Mouse (Mus musculus): ENCODE results near the gene Golga1. TPM values are rescaled to one million over a fixed set of nuclear protein-coding genes. Genes with fewer than 3 reads are reported as not detected.
"Not testable (repeated sequence)": the region's sequence is repeated elsewhere in the genome, so short reads cannot be mapped to it uniquely, and the experiment has no call there.

The Golga1 gene
- polyA plus RNA-seq, 1 experiment from 2014 or later = 28.4 TPM

DNA sequence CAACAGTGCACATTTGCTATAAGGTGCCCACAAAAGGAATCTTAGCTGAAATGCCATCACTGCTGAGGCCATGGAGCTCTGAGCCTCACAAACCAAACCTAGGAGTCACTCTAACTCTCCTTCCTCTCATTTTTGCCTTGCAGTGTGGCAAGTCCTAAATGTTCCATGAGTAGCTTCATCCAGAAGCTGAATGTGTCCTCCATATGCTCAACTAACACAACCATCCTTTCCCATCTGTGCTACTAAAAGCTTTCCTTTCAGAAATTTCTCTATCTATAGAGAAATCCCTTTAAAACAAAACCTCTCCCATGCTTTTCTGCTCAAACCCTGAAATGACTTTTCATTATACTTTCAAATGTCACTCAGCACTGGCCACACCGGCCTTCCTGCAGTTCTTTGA, 33.7 kb downstream of the Golga1 start:
- no peak overlapping the region for H3K27ac ChIP-seq
- H3K36me3 ChIP-seq = peaks cover 88% of the 10 kb centered on the region
- H3K9me3 ChIP-seq (replicated peaks) = no peaks in the 10 kb centered on the region
- no peak overlapping the region for H3K4me3 ChIP-seq (replicated peaks)
- no peaks in the 10 kb centered on the region for H3K4me1 ChIP-seq
- H3K4me2 ChIP-seq = no peak overlapping the region
- 98% methylated on average over 1 of the region's 1 CpGs for WGBS
- no peak overlapping the region for H3K9ac ChIP-seq
- no peak for ATAC-seq (replicated peaks; ENCODE audit: low FRiP score)
- no peaks in the 10 kb centered on the region for H3K27me3 ChIP-seq

DNA sequence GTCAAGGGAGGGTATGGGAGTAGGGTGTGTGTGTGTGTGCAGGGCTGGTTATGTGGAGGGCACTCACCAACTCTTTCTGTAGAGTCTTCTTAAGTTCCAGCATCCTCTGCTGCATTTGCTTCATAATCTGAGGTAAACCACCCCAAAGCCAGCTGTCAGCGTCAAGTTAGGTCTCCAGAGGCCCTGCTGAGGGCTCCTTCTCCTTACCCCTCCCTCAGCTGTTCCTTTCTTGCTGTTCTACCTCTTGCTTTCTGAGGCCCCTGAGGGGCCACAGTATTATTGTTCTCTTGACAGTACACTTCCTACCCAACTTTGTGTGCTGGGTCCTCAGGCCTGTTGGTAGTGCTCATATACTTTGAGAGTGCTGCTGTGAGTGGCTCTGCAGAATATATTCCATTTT, 45.3 kb downstream of the Golga1 start:
- Histone ChIP-seq H3K9ac (no peak overlapping the region), H3K4me2 (no peak overlapping the region), H3K9me3 (replicated peaks) (no peaks in the 10 kb centered on the region), H3K4me3 (replicated peaks) (no peak overlapping the region), H3K4me1 (no peaks in the 10 kb centered on the region), H3K27me3 (no peaks in the 10 kb centered on the region), H3K27ac (no peak overlapping the region), H3K36me3 (peaks cover 90% of the 10 kb centered on the region)
- no peak for ATAC-seq (replicated peaks; ENCODE audit: low FRiP score)
- WGBS = 85% methylated on average over 1 of the region's 1 CpGs

DNA sequence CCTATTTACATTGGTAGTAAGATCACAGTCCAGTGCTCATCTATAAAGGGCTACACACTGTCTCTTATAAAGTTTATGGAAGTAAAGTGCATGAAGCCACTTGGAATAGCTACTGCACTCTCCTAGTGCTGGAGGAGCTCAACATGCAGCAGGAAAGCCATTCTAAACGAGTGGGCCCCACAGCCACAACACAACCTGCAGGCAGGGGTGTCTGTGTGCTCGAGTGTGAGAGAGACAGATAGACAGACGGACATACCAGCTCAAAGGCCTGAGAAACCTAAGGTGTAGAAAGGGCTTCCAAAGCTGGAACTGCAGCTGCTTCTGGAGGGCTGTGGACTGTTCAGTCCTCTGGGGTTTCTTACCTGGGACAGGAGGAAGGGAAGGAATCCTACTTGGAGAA, 48.8 kb downstream of the Golga1 start:
- no peak overlapping the region for H3K4me2 ChIP-seq
- no peaks in the 10 kb centered on the region for H3K4me1 ChIP-seq
- H3K4me3 ChIP-seq (replicated peaks) = no peak overlapping the region
- no peak overlapping the region for H3K9ac ChIP-seq
- no peak for ATAC-seq (replicated peaks; ENCODE audit: low FRiP score)
- H3K27me3 ChIP-seq = no peaks in the 10 kb centered on the region
- no peak overlapping the region for H3K27ac ChIP-seq
- no peaks in the 10 kb centered on the region for H3K9me3 ChIP-seq (replicated peaks)
- WGBS = 77% methylated on average over 3 of the region's 3 CpGs
- H3K36me3 ChIP-seq = peaks cover 95% of the 10 kb centered on the region

DNA sequence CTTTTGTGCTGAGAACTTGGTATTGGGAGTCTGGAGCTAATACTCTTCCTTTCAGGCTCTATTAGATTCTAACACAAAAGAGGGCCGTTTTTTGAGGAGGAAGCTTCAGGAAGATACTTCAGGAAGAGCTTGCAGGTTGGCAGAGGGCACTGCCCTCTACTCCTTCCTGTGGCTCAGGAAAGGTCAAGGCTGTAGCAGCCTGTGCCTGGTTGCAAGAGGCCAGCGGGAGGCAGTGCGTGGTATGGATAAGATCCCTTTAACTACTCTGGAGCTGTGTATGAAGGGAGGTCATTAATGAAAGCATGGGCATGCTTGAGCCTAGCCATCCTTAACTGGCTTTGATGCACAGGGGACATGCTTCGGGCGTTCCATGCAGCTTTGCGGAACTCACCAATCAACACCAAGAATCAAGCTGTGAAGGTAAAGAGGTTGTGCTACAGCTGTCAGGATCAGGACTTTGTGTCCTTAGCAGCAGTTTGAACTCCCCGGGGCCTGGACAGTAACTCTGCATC, 52.5 kb downstream of the Golga1 start:
- Histone ChIP-seq H3K9ac (no peak overlapping the region), H3K4me3 (replicated peaks) (no peak overlapping the region), H3K36me3 (peaks cover 72% of the 10 kb centered on the region), H3K27ac (no peak overlapping the region), H3K4me1 (peaks cover 23% of the 10 kb centered on the region), H3K4me2 (no peak overlapping the region), H3K9me3 (replicated peaks) (no peaks in the 10 kb centered on the region), H3K27me3 (no peaks in the 10 kb centered on the region)
- ATAC-seq (replicated peaks; ENCODE audit: low FRiP score) = no peak
- WGBS = 86% methylated on average over 7 of the region's 7 CpGs

DNA sequence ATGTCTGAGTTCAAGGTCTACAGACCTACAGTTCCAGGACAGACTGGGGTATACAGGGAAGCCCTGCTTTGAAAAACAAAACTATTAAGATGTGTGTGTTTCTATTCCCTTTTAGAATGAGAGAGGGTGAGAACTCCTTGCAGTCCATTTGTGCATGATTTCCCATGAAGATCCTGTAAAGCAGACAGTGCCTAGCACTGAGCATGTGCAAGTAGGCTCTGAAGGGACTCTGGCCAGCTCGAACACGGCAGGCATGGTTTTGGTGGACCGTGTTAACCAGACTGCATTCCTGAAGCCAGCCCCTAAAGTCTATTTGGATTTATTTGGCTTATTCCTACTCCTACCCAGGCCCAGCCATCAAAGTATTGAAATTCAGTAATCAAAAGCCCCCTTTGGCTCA, 53.4 kb downstream of the Golga1 start:
- no peak overlapping the region for H3K4me2 ChIP-seq
- no peaks in the 10 kb centered on the region for H3K9me3 ChIP-seq (replicated peaks)
- WGBS = 88% methylated on average over 3 of the region's 3 CpGs
- H3K4me3 ChIP-seq (replicated peaks) = no peak overlapping the region
- ATAC-seq (replicated peaks; ENCODE audit: low FRiP score) = no peak
- no peak overlapping the region for H3K27ac ChIP-seq
- H3K4me1 ChIP-seq = peaks cover 29% of the 10 kb centered on the region
- no peak overlapping the region for H3K9ac ChIP-seq
- H3K36me3 ChIP-seq = peaks cover 63% of the 10 kb centered on the region
- no peaks in the 10 kb centered on the region for H3K27me3 ChIP-seq

DNA sequence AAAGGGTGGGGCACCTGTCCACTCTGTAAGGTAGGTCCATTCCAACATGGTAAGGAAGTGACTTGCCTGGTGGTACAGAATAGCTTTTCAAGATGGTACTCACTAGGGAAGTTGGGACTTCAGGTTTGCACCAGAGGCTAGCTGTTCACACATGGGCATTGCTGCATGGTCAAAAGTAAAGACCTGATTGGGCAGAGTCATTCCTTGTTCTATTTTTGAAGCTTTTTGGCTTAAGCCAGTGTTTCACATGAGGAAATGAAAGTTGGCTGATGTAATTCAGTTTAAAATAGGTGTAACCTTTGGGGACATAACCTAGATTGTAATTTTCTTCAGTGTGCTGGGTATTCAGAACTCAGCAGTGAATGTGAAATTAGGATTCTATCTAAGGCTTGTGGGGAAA, 54.1 kb downstream of the Golga1 start:
- H3K9ac ChIP-seq = no peak overlapping the region
- H3K4me2 ChIP-seq = no peak overlapping the region
- ATAC-seq (replicated peaks; ENCODE audit: low FRiP score) = no peak
- peaks cover 35% of the 10 kb centered on the region for H3K4me1 ChIP-seq
- H3K27me3 ChIP-seq = no peaks in the 10 kb centered on the region
- H3K27ac ChIP-seq = no peak overlapping the region
- no peak overlapping the region for H3K4me3 ChIP-seq (replicated peaks)
- H3K9me3 ChIP-seq (replicated peaks) = no peaks in the 10 kb centered on the region
- H3K36me3 ChIP-seq = peaks cover 56% of the 10 kb centered on the region

DNA sequence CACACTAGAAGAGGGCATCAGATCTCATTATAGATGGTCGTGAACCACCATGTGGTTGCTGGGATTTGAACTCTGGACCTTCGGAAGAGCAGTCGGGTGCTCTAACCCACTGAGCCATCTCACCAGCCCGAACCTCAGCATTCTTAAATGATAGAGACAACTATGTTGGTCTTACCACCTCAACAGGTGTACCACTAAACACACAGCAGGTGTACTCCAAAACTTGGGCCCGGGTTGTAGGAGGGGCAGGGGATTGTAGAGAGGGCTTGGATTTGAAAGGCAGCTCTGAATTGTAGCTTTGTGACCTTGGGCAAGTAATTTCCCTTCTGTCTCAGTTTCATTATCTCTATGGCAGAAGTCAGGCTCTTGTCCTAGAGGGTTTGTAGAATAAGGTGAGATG, 55.2 kb downstream of the Golga1 start:
- not testable (repeated sequence) for H3K27ac ChIP-seq; H3K4me2 ChIP-seq; ATAC-seq (replicated peaks; ENCODE audit: low FRiP score); H3K4me3 ChIP-seq (replicated peaks); H3K9ac ChIP-seq; H3K27me3 ChIP-seq; H3K9me3 ChIP-seq (replicated peaks)
- WGBS = 89% methylated on average over 5 of the region's 5 CpGs
- H3K36me3 ChIP-seq = peaks cover 45% of the 10 kb centered on the region
- H3K4me1 ChIP-seq = peaks cover 42% of the 10 kb centered on the region

DNA sequence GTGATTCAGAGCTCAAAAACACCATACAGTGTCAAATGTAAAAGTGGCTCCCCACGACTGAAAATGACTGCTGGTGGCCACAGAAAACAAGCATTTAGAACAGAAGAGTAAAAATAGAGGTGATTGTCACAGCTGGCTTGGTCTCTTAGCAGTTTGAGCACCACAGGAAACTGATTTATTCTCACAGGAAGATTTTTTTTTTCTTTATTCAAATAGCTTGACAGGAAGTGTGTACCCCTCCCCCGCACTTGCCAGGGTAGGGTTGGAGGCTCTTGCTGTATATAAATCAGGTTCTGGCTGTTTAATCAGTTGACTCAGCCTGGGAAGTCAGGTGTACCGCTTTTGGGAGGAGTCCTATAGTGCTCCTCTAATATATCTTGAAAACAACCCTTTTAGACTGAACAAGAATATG, 56.4 kb downstream of the Golga1 start:
- Histone ChIP-seq H3K36me3 (peaks cover 33% of the 10 kb centered on the region), H3K9ac (peak overlapping the region; percentile 94), H3K4me2 (peak overlapping the region; percentile 78), H3K4me1 (peaks cover 46% of the 10 kb centered on the region), H3K27ac (peak overlapping the region; percentile 98), H3K9me3 (replicated peaks) (no peaks in the 10 kb centered on the region), H3K27me3 (no peaks in the 10 kb centered on the region), H3K4me3 (replicated peaks) (peak overlapping the region; percentile 90)
- WGBS = 3% methylated on average over 3 of the region's 3 CpGs
- no peak for ATAC-seq (replicated peaks; ENCODE audit: low FRiP score)

DNA sequence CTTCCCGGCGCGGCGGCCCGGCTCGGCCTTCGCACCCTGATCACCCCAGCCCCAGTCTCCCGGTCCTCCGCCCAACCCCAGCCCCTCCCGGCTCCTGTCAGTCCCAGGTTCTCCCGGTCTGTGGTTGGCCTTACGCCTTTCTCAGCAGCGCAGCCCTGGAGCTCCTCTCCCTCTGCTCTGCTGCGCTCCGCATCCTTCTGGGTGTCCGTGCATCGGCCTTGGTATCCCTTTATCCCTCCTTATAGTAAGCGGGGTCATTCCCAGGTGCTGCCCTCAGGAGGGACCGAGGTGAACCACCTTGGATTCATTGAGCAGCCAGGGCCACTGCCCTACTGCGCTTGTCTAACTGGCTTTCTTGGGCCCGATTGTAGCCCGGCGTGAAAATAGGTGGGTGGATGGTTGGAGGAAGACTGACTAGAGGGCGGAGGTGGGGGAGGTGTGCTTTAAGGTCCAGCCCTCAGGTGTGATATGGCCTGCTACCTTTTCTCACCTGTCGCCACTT, 56.9 kb downstream of the Golga1 start:
- H3K27me3 ChIP-seq = no peaks in the 10 kb centered on the region
- H3K4me3 ChIP-seq (replicated peaks) = peak overlapping the region; percentile 90
- 0% methylated on average over 25 of the region's 25 CpGs for WGBS
- H3K9ac ChIP-seq = peak overlapping the region; percentile 94
- peak overlapping the region; percentile 98 for H3K27ac ChIP-seq
- peaks cover 33% of the 10 kb centered on the region for H3K36me3 ChIP-seq
- peaks cover 52% of the 10 kb centered on the region for H3K4me1 ChIP-seq
- H3K4me2 ChIP-seq = peak overlapping the region; percentile 78
- H3K9me3 ChIP-seq (replicated peaks) = no peaks in the 10 kb centered on the region
- peak; percentile 58 for ATAC-seq (replicated peaks; ENCODE audit: low FRiP score)

DNA sequence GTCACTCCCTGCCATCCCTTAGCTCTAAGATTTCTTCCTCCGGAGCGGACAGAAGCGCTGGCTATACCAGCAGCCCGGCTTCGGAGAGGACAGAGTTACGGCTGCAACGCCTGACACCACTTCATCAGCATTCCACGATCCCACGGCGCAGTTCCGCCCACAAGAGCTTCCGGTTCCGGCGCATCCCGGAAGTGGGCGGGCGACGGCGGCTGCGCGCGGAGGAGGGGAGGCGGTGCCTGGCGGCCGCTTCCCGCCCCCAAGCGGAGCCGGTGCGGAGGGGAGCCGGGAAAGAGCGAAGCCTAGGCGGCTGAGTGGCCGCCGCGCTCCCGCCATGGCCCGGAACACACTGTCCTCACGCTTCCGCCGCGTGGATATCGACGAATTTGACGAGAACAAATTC, 57.5 kb downstream of the Golga1 start:
- Histone ChIP-seq H3K9me3 (replicated peaks) (no peaks in the 10 kb centered on the region), H3K4me3 (replicated peaks) (peak overlapping the region; percentile 90), H3K27ac (peak overlapping the region; percentile 98), H3K4me2 (peak overlapping the region; percentile 78), H3K9ac (peak overlapping the region; percentile 94), H3K36me3 (peaks cover 33% of the 10 kb centered on the region), H3K27me3 (no peaks in the 10 kb centered on the region), H3K4me1 (peaks cover 57% of the 10 kb centered on the region)
- ATAC-seq (replicated peaks; ENCODE audit: low FRiP score) = peak; percentile 88
- 0% methylated on average over 39 of the region's 44 CpGs for WGBS

DNA sequence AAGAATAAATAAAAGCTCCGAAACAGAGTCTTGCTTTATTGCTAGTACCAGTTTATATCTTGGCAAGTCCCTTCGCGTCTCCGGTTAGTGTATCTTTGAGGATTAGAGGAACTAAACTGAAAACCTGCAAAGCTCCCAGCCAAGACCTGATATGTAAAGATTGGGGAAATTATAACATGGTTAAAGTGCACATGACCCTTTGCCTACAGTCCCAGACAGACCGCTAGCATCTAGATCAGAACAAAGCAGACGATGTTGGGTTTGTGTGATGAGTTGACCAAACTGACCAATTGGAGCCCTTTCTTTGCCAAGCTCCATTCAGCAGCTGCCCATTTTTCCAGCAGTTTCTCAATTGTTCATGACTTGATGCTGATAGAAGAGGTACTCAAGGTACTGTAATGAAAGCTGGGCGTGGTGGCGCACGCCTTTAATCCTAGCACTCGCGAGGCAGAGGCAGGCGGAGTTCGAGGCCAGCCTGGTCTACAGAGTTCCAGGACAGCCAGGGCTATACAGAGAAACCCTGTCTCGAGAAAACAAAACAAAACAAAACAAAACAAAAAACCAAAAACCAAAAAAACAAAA, 59.1 kb downstream of the Golga1 start:
- 91% methylated on average over 14 of the region's 14 CpGs for WGBS
- Histone ChIP-seq H3K4me3 (replicated peaks) (peak overlapping the region; percentile 79), H3K9me3 (replicated peaks) (no peaks in the 10 kb centered on the region), H3K4me2 (peak overlapping the region; percentile 79), H3K9ac (no peak overlapping the region), H3K27me3 (no peaks in the 10 kb centered on the region), H3K4me1 (peaks cover 67% of the 10 kb centered on the region), H3K27ac (no peak overlapping the region), H3K36me3 (peaks cover 33% of the 10 kb centered on the region)
- no peak for ATAC-seq (replicated peaks; ENCODE audit: low FRiP score)

DNA sequence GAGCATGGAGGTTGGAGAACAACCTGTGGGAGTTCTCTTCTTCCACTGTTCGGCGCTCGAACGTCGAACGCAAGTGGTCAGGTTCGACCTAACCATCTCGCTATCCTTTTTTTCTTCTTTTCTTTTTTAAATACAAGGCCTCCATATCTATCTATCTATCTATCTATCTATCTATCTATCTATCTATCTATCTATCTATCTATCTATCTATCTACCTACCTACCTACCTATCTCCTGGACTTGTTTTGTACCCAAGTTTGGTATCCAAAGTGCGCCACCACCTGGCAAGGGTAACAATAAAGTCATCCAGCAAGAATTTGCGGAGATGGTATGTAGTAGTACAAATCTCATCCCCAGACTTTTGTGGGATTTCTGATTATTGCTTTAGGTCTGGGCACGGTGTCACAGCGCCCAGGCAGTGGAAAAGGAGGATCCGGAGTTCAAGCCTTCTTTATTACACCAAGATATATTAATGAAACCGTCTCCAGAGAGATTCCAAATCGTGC, 59.7 kb downstream of the Golga1 start, which contains the start of gene Rpl35:
Gene Rpl35, minus strand, starts transcription at position 51 of the 506 bp plus-strand sequence.
- peaks cover 33% of the 10 kb centered on the region for H3K36me3 ChIP-seq
- no peak for ATAC-seq (replicated peaks; ENCODE audit: low FRiP score)
- peak within 1 kb of the TSS; percentile 79 for H3K4me2 ChIP-seq
- H3K4me3 ChIP-seq (replicated peaks) = peak within 1 kb of the TSS; percentile 79
- no peaks in the 10 kb centered on the region for H3K9me3 ChIP-seq (replicated peaks)
- H3K27ac ChIP-seq = peak within 1 kb of the TSS; percentile 93
- 13% methylated on average over 15 of the region's 15 CpGs for WGBS
- H3K9ac ChIP-seq = peak within 1 kb of the TSS; percentile 92
- H3K27me3 ChIP-seq = no peaks in the 10 kb centered on the region
- H3K4me1 ChIP-seq = peaks cover 64% of the 10 kb centered on the region

All from kidney, embryonic 15.5 days (tissue).